Mouse (Mus musculus): ENCODE results near the gene Gm36245. TPM values are rescaled to one million over a fixed set of nuclear protein-coding genes. Genes with fewer than 3 reads are reported as not detected.

The Gm36245 gene
- polyA plus RNA-seq (2015; fragmentation: Nextera tagmentation; extraction: Ambion mirVana), result not detected in 2 replicates

- no peak for ATAC-seq (ENCODE audit: low FRiP score, low TSS enrichment)
- no peaks in the 10 kb centered on the region for H3K4me1 ChIP-seq (ENCODE audit: insufficient read depth, low read length)
- H3K4me3 ChIP-seq (ENCODE audit: low read length), result no peak within 1 kb of the TSS
- 100% methylated on average over 1 of the region's 1 CpGs for WGBS
- H3K9me3 ChIP-seq (ENCODE audit: low read length), result no peaks in the 10 kb centered on the region
- no peaks in the 10 kb centered on the region for H3K27me3 ChIP-seq (ENCODE audit: insufficient read depth, low read length)
- H3K27ac ChIP-seq (ENCODE audit: low read length), result peak within 1 kb of the TSS; percentile 5; the same call in 1 of the 2 replicates
- no peaks in the 10 kb centered on the region for H3K36me3 ChIP-seq (ENCODE audit: insufficient read depth, low read length)
- no peak within 1 kb of the TSS for H3K4me2 ChIP-seq (replicated peaks; ENCODE audit: low read depth, low read length)
- H3K9ac ChIP-seq (replicated peaks; ENCODE audit: low read length), result no peak within 1 kb of the TSS
Measured at GRCm38 (mm10) chr15:77598958-77599357, at the start of gene Gm36245. TSS of gene Gm36245 (plus strand) at chr15:77599258.

- no peaks in the 10 kb centered on the region for H3K36me3 ChIP-seq (ENCODE audit: insufficient read depth, low read length)
- H3K4me2 ChIP-seq (replicated peaks; ENCODE audit: low read depth, low read length), result no peak within 1 kb of the TSS
- H3K4me3 ChIP-seq (ENCODE audit: low read length), result no peak within 1 kb of the TSS
- H3K9me3 ChIP-seq (ENCODE audit: low read length), result no peaks in the 10 kb centered on the region
- no peaks in the 10 kb centered on the region for H3K27me3 ChIP-seq (ENCODE audit: insufficient read depth, low read length)
- H3K27ac ChIP-seq (ENCODE audit: low read length), result no peak within 1 kb of the TSS
- no peak for ATAC-seq (ENCODE audit: low FRiP score, low TSS enrichment)
- no peaks in the 10 kb centered on the region for H3K4me1 ChIP-seq (ENCODE audit: insufficient read depth, low read length)
- H3K9ac ChIP-seq (replicated peaks; ENCODE audit: low read length), result no peak within 1 kb of the TSS
Measured at GRCm38 (mm10) chr15:77561792-77562191, 37.3 kb upstream of the Gm36245 start, which contains the start of gene 1700025B11Rik. TSS of gene 1700025B11Rik (minus strand) at chr15:77561892.

- no peak overlapping the region for H3K9ac ChIP-seq (replicated peaks; ENCODE audit: low read length)
- H3K36me3 ChIP-seq (ENCODE audit: insufficient read depth, low read length), result no peaks in the 10 kb centered on the region
- no peak overlapping the region for H3K4me2 ChIP-seq (replicated peaks; ENCODE audit: low read depth, low read length)
- H3K4me1 ChIP-seq (ENCODE audit: insufficient read depth, low read length), result no peaks in the 10 kb centered on the region
- H3K27me3 ChIP-seq (ENCODE audit: insufficient read depth, low read length), result no peaks in the 10 kb centered on the region
- H3K4me3 ChIP-seq (ENCODE audit: low read length), result no peak overlapping the region
- H3K9me3 ChIP-seq (ENCODE audit: low read length), result no peaks in the 10 kb centered on the region
- no peak overlapping the region for H3K27ac ChIP-seq (ENCODE audit: low read length)
- no peak for ATAC-seq (ENCODE audit: low FRiP score, low TSS enrichment)
Measured at GRCm38 (mm10) chr15:77563219-77563618, 35.8 kb upstream of the Gm36245 start.

- Histone ChIP-seq H3K4me3 (ENCODE audit: low read length) (no peak overlapping the region), H3K36me3 (ENCODE audit: insufficient read depth, low read length) (no peaks in the 10 kb centered on the region), H3K4me2 (replicated peaks; ENCODE audit: low read depth, low read length) (no peak overlapping the region), H3K4me1 (ENCODE audit: insufficient read depth, low read length) (no peaks in the 10 kb centered on the region), H3K27me3 (ENCODE audit: insufficient read depth, low read length) (no peaks in the 10 kb centered on the region), H3K9ac (replicated peaks; ENCODE audit: low read length) (no peak overlapping the region), H3K9me3 (ENCODE audit: low read length) (peaks cover 5% of the 10 kb centered on the region; the same call in 1 of the 2 replicates), H3K27ac (ENCODE audit: low read length) (no peak overlapping the region)
- no peak for ATAC-seq (ENCODE audit: low FRiP score, low TSS enrichment)
- WGBS, result 85% methylated on average over 2 of the region's 2 CpGs
Measured at GRCm38 (mm10) chr15:77578801-77579200, 20.3 kb upstream of the Gm36245 start.

GRCm38 (mm10) chr15:77579311-77579710 lies 19.7 kb upstream of the Gm36245 start:
- Histone ChIP-seq H3K27ac (ENCODE audit: low read length) (no peak overlapping the region), H3K9me3 (ENCODE audit: low read length) (peaks cover 5% of the 10 kb centered on the region; the same call in 1 of the 2 replicates), H3K4me3 (ENCODE audit: low read length) (no peak overlapping the region), H3K27me3 (ENCODE audit: insufficient read depth, low read length) (no peaks in the 10 kb centered on the region), H3K36me3 (ENCODE audit: insufficient read depth, low read length) (no peaks in the 10 kb centered on the region), H3K9ac (replicated peaks; ENCODE audit: low read length) (no peak overlapping the region), H3K4me2 (replicated peaks; ENCODE audit: low read depth, low read length) (no peak overlapping the region), H3K4me1 (ENCODE audit: insufficient read depth, low read length) (no peaks in the 10 kb centered on the region)
- ATAC-seq (ENCODE audit: low FRiP score, low TSS enrichment), result no peak
- WGBS, result 91% methylated on average over 4 of the region's 4 CpGs

- WGBS, result 50% methylated on average over 1 of the region's 1 CpGs
- peaks cover 5% of the 10 kb centered on the region; the same call in 1 of the 2 replicates for H3K9me3 ChIP-seq (ENCODE audit: low read length)
- H3K4me1 ChIP-seq (ENCODE audit: insufficient read depth, low read length), result no peaks in the 10 kb centered on the region
- no peaks in the 10 kb centered on the region for H3K27me3 ChIP-seq (ENCODE audit: insufficient read depth, low read length)
- H3K36me3 ChIP-seq (ENCODE audit: insufficient read depth, low read length), result no peaks in the 10 kb centered on the region
- H3K27ac ChIP-seq (ENCODE audit: low read length), result no peak overlapping the region
- no peak overlapping the region for H3K9ac ChIP-seq (replicated peaks; ENCODE audit: low read length)
- no peak for ATAC-seq (ENCODE audit: low FRiP score, low TSS enrichment)
- no peak overlapping the region for H3K4me2 ChIP-seq (replicated peaks; ENCODE audit: low read depth, low read length)
- no peak overlapping the region for H3K4me3 ChIP-seq (ENCODE audit: low read length)
Measured at GRCm38 (mm10) chr15:77581681-77582080, 17.4 kb upstream of the Gm36245 start.

GRCm38 (mm10) chr15:77587026-77587425 lies 12.0 kb upstream of the Gm36245 start:
- no peak overlapping the region for H3K27ac ChIP-seq (ENCODE audit: low read length)
- H3K36me3 ChIP-seq (ENCODE audit: insufficient read depth, low read length), result no peaks in the 10 kb centered on the region
- H3K9ac ChIP-seq (replicated peaks; ENCODE audit: low read length), result no peak overlapping the region
- H3K4me2 ChIP-seq (replicated peaks; ENCODE audit: low read depth, low read length), result no peak overlapping the region
- no peak for ATAC-seq (ENCODE audit: low FRiP score, low TSS enrichment)
- H3K4me3 ChIP-seq (ENCODE audit: low read length), result no peak overlapping the region
- no peaks in the 10 kb centered on the region for H3K27me3 ChIP-seq (ENCODE audit: insufficient read depth, low read length)
- peaks cover 5% of the 10 kb centered on the region; the same call in 1 of the 2 replicates for H3K9me3 ChIP-seq (ENCODE audit: low read length)
- no peaks in the 10 kb centered on the region for H3K4me1 ChIP-seq (ENCODE audit: insufficient read depth, low read length)

- no peaks in the 10 kb centered on the region for H3K9me3 ChIP-seq (ENCODE audit: low read length)
- H3K9ac ChIP-seq (replicated peaks; ENCODE audit: low read length), result no peak overlapping the region
- H3K4me1 ChIP-seq (ENCODE audit: insufficient read depth, low read length), result no peaks in the 10 kb centered on the region
- no peak overlapping the region for H3K27ac ChIP-seq (ENCODE audit: low read length)
- no peak for ATAC-seq (ENCODE audit: low FRiP score, low TSS enrichment)
- H3K4me2 ChIP-seq (replicated peaks; ENCODE audit: low read depth, low read length), result no peak overlapping the region
- H3K36me3 ChIP-seq (ENCODE audit: insufficient read depth, low read length), result no peaks in the 10 kb centered on the region
- H3K27me3 ChIP-seq (ENCODE audit: insufficient read depth, low read length), result no peaks in the 10 kb centered on the region
- no peak overlapping the region for H3K4me3 ChIP-seq (ENCODE audit: low read length)
Measured at GRCm38 (mm10) chr15:77588981-77589380, 10.1 kb upstream of the Gm36245 start.

- no peak for ATAC-seq (ENCODE audit: low FRiP score, low TSS enrichment)
- H3K27ac ChIP-seq (ENCODE audit: low read length), result no peak overlapping the region
- H3K9ac ChIP-seq (replicated peaks; ENCODE audit: low read length), result no peak overlapping the region
- H3K9me3 ChIP-seq (ENCODE audit: low read length), result no peaks in the 10 kb centered on the region
- no peaks in the 10 kb centered on the region for H3K4me1 ChIP-seq (ENCODE audit: insufficient read depth, low read length)
- H3K27me3 ChIP-seq (ENCODE audit: insufficient read depth, low read length), result no peaks in the 10 kb centered on the region
- WGBS, result 66% methylated on average over 2 of the region's 2 CpGs
- no peak overlapping the region for H3K4me2 ChIP-seq (replicated peaks; ENCODE audit: low read depth, low read length)
- H3K4me3 ChIP-seq (ENCODE audit: low read length), result no peak overlapping the region
- H3K36me3 ChIP-seq (ENCODE audit: insufficient read depth, low read length), result no peaks in the 10 kb centered on the region
Measured at GRCm38 (mm10) chr15:77590881-77591280, 8.2 kb upstream of the Gm36245 start.

- no peak overlapping the region for H3K27ac ChIP-seq (ENCODE audit: low read length)
- no peak overlapping the region for H3K4me2 ChIP-seq (replicated peaks; ENCODE audit: low read depth, low read length)
- no peak overlapping the region for H3K4me3 ChIP-seq (ENCODE audit: low read length)
- H3K4me1 ChIP-seq (ENCODE audit: insufficient read depth, low read length), result no peaks in the 10 kb centered on the region
- H3K36me3 ChIP-seq (ENCODE audit: insufficient read depth, low read length), result no peaks in the 10 kb centered on the region
- 72% methylated on average over 1 of the region's 1 CpGs for WGBS
- ATAC-seq (ENCODE audit: low FRiP score, low TSS enrichment), result no peak
- no peaks in the 10 kb centered on the region for H3K9me3 ChIP-seq (ENCODE audit: low read length)
- H3K9ac ChIP-seq (replicated peaks; ENCODE audit: low read length), result no peak overlapping the region
- no peaks in the 10 kb centered on the region for H3K27me3 ChIP-seq (ENCODE audit: insufficient read depth, low read length)
Measured at GRCm38 (mm10) chr15:77593557-77593956, 5.5 kb upstream of the Gm36245 start.
